Mouse (Mus musculus) brain, embryonic 14.5 days (tissue): ENCODE measurements around the gene 1700069L16Rik.

ENCODE experiments used
- CTCF ChIP-seq: fragments of 200-500 bp; IDR thresholded peaks from 2 replicates; pipeline ENCODE4 v1.5.1; 2012; ENCODE audit warnings: inconsistent platforms, mild to moderate bottlenecking, moderate library complexity, borderline replicate concordance; ENCODE audit not compliant: insufficient read depth, insufficient read length; ENCODE audit errors: extremely low read depth
- POLR2A ChIP-seq: fragments of 200-500 bp; IDR thresholded peaks from 2 replicates; pipeline ENCODE4 v1.6.1; 2012; ENCODE audit warnings: mild to moderate bottlenecking, inconsistent platforms, borderline replicate concordance; ENCODE audit not compliant: poor library complexity, insufficient read depth, insufficient read length, severe bottlenecking; ENCODE audit errors: extremely low read depth

- TF ChIP-seq CTCF, result no peak
- TF ChIP-seq POLR2A, result no peak
These were observed 11.5 kb upstream of the 1700069L16Rik start for GRCm38 (mm10) chr5:113736113-113736502.
